Mouse (Mus musculus) stomach, embryonic 14.5 days (tissue): ENCODE measurements at regions not wholly inside any gene's neighbourhood (a gene's known extent, or its start where the extent isn't known, plus 50 kb on each side); places are given as distances from the start of the nearest gene placed in this dataset.

Experiments used
- ATAC-seq: fragments of 200-750 bp; cut with Nextera tagmentation; 2 replicates; pipeline ENCODE4 v1.8.0; 2017; ENCODE audit warnings: low read depth, moderate TSS enrichment; ENCODE audit not compliant: insufficient number of reproducible peaks, insufficient read depth, low FRiP score
- H3K27ac ChIP-seq: fragments of 300-500 bp; sonication (generic); 2 replicates; pipeline ENCODE4 v1.5.1; 2014; ENCODE audit warnings: mild to moderate bottlenecking, low read length, moderate library complexity, mixed read lengths
- H3K27me3 ChIP-seq: fragments of 300-500 bp; sonication (generic); 2 replicates; pipeline ENCODE4 v1.6.1; 2014; ENCODE audit warnings: low read length, control low read depth, mixed read lengths; ENCODE audit not compliant: control insufficient read depth, insufficient read depth
- H3K36me3 ChIP-seq: fragments of 300-500 bp; sonication (generic); 2 replicates; pipeline ENCODE4 v1.6.1; 2014; ENCODE audit warnings: mild to moderate bottlenecking, control low read depth, low read length, moderate library complexity, mixed read lengths; ENCODE audit not compliant: control insufficient read depth, insufficient read depth
- H3K4me1 ChIP-seq: fragments of 300-500 bp; sonication (generic); 2 replicates; pipeline ENCODE4 v1.6.1; 2014; ENCODE audit warnings: low read length, control low read depth, mixed read lengths; ENCODE audit not compliant: control insufficient read depth, insufficient read depth
- H3K4me2 ChIP-seq: fragments of 300-500 bp; sonication (generic); replicated peaks from 2 replicates; pipeline ENCODE4 v1.6.1; 2014; ENCODE audit warnings: low read depth, low read length, control low read depth
- H3K4me3 ChIP-seq: fragments of 300-500 bp; sonication (generic); 2 replicates; pipeline ENCODE4 v1.5.1; 2014; ENCODE audit warnings: low read depth, low read length, control low read depth
- H3K9ac ChIP-seq: fragments of 300-500 bp; sonication (generic); replicated peaks from 2 replicates; pipeline ENCODE4 v1.6.1; 2014; ENCODE audit warnings: low read depth, mild to moderate bottlenecking, control low read depth, low read length, moderate library complexity, mixed read lengths
- H3K9me3 ChIP-seq: fragments of 300-500 bp; sonication (generic); 2 replicates; pipeline ENCODE4 v1.6.1; 2016; ENCODE audit warnings: low read depth, low read length, control low read depth; ENCODE audit not compliant: control insufficient read depth
- WGBS: fragments of 180-500 bp; shearing (Covaris S2); extraction: QIAGEN DNeasy Blood & Tissue Kit; methylation state at CpG from one replicate; pipeline ENCODE4 v1.1.7; 2014; 5-methylcytosine and 5-hydroxymethylcytosine counted together

DNA sequence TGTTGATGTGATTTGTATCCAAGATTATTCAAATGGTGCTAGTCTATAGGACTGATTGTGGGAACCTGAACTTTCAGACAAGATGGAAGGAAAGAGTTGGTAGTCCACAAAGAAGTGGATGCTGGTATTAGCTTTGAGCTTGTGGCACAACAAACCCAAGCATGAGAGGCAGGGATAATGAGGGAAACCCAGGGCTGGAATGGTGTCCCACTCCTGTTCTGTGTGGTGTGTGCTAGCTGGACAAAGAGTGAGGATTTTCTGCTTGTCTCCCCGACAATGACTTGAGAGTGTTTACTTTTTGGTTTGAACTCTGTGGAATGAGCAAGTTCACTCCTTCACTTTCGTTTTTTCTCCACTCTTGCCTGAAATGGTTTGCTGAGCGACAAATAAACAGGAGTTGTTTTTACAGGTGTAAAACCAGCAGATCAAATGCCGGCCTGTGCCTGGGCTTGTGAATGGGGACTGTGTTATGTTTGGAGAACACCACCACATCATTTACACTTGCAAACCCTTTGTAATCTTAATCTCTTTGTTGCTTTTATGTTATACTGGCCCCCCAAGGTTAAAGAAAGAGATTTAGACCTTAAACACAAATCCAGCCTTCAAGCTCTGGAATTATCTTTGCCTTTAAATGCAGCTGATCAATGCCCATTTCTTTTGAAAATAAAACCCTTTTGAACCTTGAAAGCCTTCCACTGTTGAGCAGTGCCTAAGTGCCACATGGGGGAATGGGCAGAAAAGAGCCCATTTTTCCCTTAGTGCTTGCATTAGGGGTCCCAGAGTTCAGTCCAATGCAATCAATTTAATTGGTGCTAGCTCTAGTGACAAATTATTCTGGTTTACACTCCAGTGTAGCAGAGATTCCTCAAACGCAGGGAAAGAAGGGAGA, 349.4 kb downstream of the Bcl11a start:
- no peak overlapping the region for H3K4me3 ChIP-seq
- H3K9ac ChIP-seq = no peak overlapping the region
- no peaks in the 10 kb centered on the region for H3K27me3 ChIP-seq
- no peak overlapping the region for H3K4me2 ChIP-seq
- no peak overlapping the region for H3K27ac ChIP-seq
- no peaks in the 10 kb centered on the region for H3K36me3 ChIP-seq
- no peaks in the 10 kb centered on the region for H3K9me3 ChIP-seq
- WGBS = 21% methylated on average over 5 of the region's 5 CpGs
- no peak for ATAC-seq
- H3K4me1 ChIP-seq = no peaks in the 10 kb centered on the region

GRCm38 (mm10) chr11:24448608-24449007, 370.8 kb downstream of the Bcl11a start:
- Histone ChIP-seq H3K27ac (no peak overlapping the region), H3K9me3 (no peaks in the 10 kb centered on the region), H3K27me3 (no peaks in the 10 kb centered on the region), H3K4me2 (no peak overlapping the region), H3K4me1 (no peaks in the 10 kb centered on the region), H3K9ac (no peak overlapping the region), H3K4me3 (no peak overlapping the region), H3K36me3 (no peaks in the 10 kb centered on the region)
- 89% methylated on average over 1 of the region's 1 CpGs for WGBS
- ATAC-seq = no peak

DNA sequence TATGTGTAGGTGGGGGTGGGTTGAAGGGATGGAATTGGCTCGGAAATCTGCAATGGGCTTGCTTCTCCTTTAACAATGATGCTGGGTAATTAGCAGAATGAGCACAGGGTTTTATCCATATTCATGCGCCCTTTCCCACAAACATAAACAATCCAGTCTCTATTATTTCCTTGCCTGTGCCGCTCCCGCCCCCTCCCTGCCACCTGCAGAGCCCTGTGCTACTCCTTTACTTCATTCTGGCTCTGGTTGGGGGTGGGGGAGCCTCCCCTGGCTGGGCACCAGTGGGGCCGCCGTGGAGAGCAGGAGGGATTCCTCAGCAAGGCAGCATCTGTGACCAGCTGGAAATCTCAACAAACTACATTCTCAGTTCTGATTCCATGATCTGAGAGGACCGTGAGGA, 374.4 kb downstream of the Bcl11a start:
- Histone ChIP-seq H3K9me3 (no peaks in the 10 kb centered on the region), H3K4me2 (no peak overlapping the region), H3K4me3 (no peak overlapping the region), H3K36me3 (no peaks in the 10 kb centered on the region), H3K27ac (no peak overlapping the region), H3K9ac (no peak overlapping the region), H3K27me3 (no peaks in the 10 kb centered on the region), H3K4me1 (no peaks in the 10 kb centered on the region)
- no peak for ATAC-seq
- 53% methylated on average over 7 of the region's 7 CpGs for WGBS

- Histone ChIP-seq H3K9ac (no peak overlapping the region), H3K4me2 (no peak overlapping the region), H3K4me3 (no peak overlapping the region), H3K4me1 (no peaks in the 10 kb centered on the region), H3K36me3 (no peaks in the 10 kb centered on the region), H3K9me3 (no peaks in the 10 kb centered on the region), H3K27me3 (no peaks in the 10 kb centered on the region), H3K27ac (no peak overlapping the region)
- 65% methylated on average over 4 of the region's 4 CpGs for WGBS
- no peak for ATAC-seq
Observed at GRCm38 (mm10) chr11:24464642-24465041, 386.8 kb downstream of the Bcl11a start.

- WGBS = 94% methylated on average over 8 of the region's 8 CpGs
- Histone ChIP-seq H3K27ac (no peak overlapping the region), H3K36me3 (no peaks in the 10 kb centered on the region), H3K4me2 (no peak overlapping the region), H3K9ac (no peak overlapping the region), H3K4me1 (no peaks in the 10 kb centered on the region), H3K27me3 (no peaks in the 10 kb centered on the region), H3K9me3 (no peaks in the 10 kb centered on the region), H3K4me3 (no peak overlapping the region)
- ATAC-seq = no peak
Observed at GRCm38 (mm10) chr11:24467458-24467857, 389.6 kb downstream of the Bcl11a start.

- H3K4me2 ChIP-seq = no peak overlapping the region
- peak overlapping the region; percentile 27; the same call in 1 of the 2 replicates for H3K27ac ChIP-seq
- H3K4me3 ChIP-seq = no peak overlapping the region
- H3K9me3 ChIP-seq = no peaks in the 10 kb centered on the region
- no peaks in the 10 kb centered on the region for H3K27me3 ChIP-seq
- 0 out of 2 replicates have a peak, but pooled peaks cover 8% of the 10 kb centered on the region for H3K4me1 ChIP-seq
- peak; percentile 71; the same call in 1 of the 2 replicates for ATAC-seq
- H3K36me3 ChIP-seq = no peaks in the 10 kb centered on the region
- no peak overlapping the region for H3K9ac ChIP-seq
Observed at GRCm38 (mm10) chr11:24470469-24470868, 392.6 kb downstream of the Bcl11a start.

GRCm38 (mm10) chr11:24472617-24473367, 394.9 kb downstream of the Bcl11a start:
- ATAC-seq = peak; percentile 57
- no peak overlapping the region for H3K4me3 ChIP-seq
- WGBS = 72% methylated on average over 8 of the region's 8 CpGs
- H3K9ac ChIP-seq = no peak overlapping the region
- H3K9me3 ChIP-seq = no peaks in the 10 kb centered on the region
- no peak overlapping the region for H3K4me2 ChIP-seq
- H3K4me1 ChIP-seq = 0 out of 2 replicates have a peak, but pooled peaks cover 8% of the 10 kb centered on the region
- H3K27ac ChIP-seq = peak overlapping the region; percentile 33; the same call in 1 of the 2 replicates
- H3K36me3 ChIP-seq = no peaks in the 10 kb centered on the region
- H3K27me3 ChIP-seq = no peaks in the 10 kb centered on the region

- H3K4me2 ChIP-seq = no peak overlapping the region
- H3K9me3 ChIP-seq = no peaks in the 10 kb centered on the region
- peak overlapping the region; percentile 33; the same call in 1 of the 2 replicates for H3K27ac ChIP-seq
- H3K27me3 ChIP-seq = no peaks in the 10 kb centered on the region
- 0 out of 2 replicates have a peak, but pooled peaks cover 8% of the 10 kb centered on the region for H3K4me1 ChIP-seq
- WGBS = 43% methylated on average over 7 of the region's 7 CpGs
- no peak overlapping the region for H3K9ac ChIP-seq
- no peaks in the 10 kb centered on the region for H3K36me3 ChIP-seq
- no peak overlapping the region for H3K4me3 ChIP-seq
- peak; percentile 71; the same call in 1 of the 2 replicates for ATAC-seq
Observed at GRCm38 (mm10) chr11:24473368-24474010, 395.6 kb downstream of the Bcl11a start.
